Mouse (Mus musculus): ENCODE results near the gene Stxbp4.

Stxbp4 gene

DNA sequence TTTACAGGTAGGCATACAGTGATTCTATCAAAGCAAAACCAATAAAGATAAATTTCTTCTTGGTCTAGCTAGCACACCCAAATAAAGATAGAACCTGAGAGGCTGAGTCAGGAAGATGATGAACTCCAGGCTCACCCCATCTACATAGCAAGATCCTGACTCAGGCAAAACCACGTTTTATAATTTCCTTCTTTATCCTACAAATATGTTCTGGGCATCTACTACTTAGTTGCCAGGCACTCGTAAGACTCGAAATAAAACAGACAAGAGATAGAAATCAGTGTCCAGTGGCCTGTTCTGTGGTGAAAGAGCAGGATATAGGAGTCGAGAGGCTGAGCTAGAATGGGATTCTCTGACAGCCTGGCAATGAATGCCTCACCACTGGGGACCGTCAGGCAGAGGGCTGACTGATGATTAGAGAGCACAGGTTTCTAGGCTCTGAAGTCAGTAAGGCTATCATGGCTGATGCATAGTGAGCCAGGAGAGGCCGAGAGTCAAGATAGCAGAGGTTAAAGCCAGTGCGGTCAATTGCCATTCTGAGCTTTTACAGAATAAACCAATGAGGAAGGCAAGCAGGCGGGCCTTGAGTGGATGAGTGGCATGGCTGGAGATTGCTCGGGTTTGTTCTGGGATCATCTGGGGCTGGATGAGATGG lies 12.5 kb upstream of the Stxbp4 start:
- no peak for DNase-seq (ENCODE audit: low spot score in 2 of 2)

DNA sequence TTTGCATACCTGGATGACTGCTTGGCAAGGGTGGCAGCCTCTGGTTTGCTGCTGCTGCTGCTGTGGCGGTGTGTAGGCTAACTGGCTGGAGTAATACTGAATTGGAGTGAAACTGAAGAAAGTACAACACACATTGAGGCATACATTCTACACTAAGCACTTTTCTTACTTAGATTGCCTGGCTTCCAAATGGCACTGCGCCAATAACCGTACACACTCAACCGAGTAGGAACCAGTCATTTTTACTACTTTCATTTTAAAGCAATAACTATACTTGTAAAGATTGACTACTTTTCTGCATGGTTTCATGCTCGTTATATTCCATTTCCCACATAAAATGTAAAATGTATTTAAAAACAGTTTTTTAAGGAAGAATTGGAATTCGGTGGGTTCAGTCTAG lies 11.9 kb upstream of the Stxbp4 start:
- no peak for DNase-seq (ENCODE audit: low spot score in 2 of 2)

DNA sequence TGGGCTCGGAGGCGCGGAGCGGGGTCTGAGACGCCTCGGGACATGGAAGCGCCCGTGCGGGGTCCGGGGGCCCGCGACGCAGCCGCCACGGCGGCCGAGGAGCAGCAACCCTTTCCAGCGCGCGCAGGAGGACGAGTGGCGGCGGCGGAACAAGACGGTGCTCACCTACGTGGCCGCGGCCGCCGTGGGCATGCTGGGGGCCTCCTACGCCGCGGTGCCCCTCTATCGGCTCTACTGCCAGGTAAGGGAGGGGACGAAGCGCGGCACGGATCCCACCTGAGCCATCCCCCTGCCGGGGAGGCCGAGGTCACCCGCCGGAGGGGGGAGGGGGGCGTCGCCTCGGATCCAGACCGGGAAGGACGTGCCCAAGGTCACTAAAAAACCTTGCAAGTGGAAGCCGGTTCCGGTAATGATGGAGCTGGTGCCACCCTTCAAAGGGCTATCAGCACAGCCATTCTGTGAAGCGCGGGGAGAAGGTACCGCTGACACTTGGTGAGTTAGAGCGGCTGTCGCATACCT lies 487 bp upstream of the Stxbp4 start:
- peak; percentile 23 to 35 for DNase-seq (ENCODE audit: low spot score in 2 of 2)

DNA sequence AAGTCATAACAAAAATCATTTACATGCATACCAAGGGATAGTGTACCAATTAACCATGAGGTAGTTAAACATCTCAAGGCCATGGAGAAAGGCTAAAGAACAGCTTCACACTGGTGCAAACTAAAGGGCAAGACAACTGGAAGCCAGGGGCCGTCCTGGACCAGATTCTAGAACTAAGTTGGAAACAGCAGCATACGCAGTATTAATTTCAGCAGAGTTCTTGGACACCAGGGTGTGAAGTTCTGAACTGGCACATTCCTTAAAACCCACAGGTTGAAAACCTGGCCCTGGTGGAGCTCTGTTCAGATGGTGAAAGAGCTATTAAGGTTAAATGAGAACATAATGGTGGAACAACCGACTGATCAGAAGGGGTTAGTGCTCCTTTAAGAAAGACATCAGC lies 3.2 kb downstream of the Stxbp4 start:
- no peak for DNase-seq (ENCODE audit: low spot score in 2 of 2)

DNA sequence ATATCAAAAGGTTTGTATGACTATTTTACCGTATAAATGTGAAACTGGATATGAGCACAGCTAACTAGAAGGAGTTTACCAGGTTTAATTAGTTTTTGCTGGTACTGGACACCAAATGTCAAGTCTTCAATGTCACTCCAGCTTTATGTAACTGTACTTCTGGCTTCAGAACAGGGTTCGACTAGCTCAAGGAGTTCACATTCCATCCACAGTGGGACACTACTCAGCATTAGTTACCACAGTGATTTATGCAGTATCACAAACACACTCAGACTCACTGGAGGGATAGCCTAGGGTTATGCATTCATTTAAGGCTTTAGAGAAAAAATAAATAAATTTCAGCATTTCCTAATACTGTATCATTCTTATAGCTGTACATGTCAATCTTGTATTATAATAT lies 5.4 kb downstream of the Stxbp4 start:
- no peak for DNase-seq (ENCODE audit: low spot score in 2 of 2)

DNA sequence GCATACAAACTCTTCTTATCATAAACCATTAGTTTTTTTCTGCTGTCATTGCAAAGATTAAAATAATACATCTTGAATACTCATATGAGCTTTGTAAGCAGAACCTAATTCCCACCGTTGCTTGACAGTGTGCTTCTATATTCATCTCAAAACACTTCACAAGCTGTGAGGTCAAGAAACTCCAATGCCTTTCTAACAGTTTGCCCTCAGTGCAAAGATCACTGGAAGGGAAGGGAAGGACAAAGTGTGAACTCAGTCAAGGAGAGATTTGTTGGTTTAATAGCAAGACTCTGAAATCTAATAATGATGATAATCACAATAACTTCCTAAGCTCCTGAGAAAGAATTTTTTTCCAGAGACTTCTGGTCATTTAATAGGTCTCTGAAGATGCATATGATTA lies 10.1 kb downstream of the Stxbp4 start:
- no peak for DNase-seq (ENCODE audit: low spot score in 2 of 2)

DNA sequence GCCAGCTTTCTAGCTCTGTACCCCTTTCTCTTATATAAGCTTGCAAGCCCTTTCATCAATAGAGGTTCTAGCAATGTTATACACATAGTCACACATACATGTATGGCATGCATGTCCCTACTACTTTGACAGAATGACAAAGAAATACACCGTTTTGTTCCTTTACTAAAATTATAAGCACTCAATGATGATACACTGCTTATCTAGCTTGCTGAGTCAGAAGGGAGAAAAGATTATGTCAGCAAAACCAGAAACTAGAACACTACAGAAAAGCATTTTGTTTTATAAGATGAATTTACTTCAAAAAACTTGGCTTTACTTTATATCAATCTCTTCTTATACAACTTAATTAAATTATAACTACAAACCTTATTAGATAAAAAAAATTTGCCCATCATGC lies 12.7 kb downstream of the Stxbp4 start:
- no peak for DNase-seq (ENCODE audit: low spot score in 2 of 2)

DNA sequence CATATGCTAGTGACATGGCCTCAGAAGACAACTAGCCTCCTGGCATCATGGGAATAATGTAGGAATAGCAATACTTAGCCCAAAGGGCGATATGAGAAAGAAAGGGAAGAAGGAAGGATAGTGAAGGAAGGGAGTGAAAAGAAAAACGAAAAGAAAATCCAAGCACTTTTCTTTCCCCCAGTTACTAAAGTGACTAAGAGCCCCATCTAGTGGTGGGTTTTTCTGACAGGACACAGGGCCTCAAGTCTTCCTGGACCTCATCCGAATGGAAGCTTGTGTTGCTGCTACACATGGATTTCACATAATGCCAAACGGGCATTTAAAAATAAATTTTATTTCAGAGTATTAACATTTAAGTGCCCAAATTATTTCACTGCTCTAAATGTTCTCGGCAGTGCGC lies 14.4 kb downstream of the Stxbp4 start:
- DNase-seq (ENCODE audit: low spot score in 2 of 2), result no peak

DNA sequence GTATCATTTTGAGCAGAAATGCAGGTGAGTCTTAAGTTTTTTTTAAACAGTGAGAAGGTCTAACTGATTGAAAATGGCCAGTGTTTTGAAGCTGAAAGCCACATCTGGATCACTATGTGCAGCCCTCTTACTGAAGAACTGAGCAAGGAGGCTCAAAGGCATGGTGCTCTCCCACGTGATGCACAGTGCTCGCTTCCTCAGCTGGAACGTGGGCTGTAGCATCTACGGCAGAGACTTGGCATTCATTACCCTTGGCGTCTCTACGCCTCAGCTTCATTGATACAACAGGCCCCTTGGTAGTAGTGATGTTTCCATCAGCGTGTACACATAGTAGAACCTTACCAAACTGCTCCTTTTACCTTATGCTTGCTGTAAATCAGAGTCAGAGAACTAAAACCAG lies 15.4 kb downstream of the Stxbp4 start:
- no peak for DNase-seq (ENCODE audit: low spot score in 2 of 2)

DNA sequence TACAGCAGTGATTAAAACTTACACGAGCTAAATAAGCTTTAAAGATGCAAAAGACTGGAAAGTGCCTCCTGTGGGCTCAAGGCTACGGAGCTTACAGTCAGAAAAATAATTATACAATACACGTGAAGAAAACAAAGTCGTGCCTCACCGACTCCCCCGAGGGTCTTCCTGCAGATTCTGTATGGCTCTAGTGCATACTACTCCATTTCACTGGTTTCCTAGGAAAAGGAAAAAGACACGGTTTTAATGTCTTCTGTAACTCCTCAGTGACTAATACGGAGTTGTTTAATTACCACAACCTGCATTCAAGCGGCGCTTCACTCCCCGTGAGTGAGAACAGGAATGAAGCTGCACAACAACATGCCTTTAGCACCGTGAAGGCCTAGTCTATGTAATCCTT lies 15.8 kb downstream of the Stxbp4 start:
- DNase-seq (ENCODE audit: low spot score in 2 of 2), result no peak

DNA sequence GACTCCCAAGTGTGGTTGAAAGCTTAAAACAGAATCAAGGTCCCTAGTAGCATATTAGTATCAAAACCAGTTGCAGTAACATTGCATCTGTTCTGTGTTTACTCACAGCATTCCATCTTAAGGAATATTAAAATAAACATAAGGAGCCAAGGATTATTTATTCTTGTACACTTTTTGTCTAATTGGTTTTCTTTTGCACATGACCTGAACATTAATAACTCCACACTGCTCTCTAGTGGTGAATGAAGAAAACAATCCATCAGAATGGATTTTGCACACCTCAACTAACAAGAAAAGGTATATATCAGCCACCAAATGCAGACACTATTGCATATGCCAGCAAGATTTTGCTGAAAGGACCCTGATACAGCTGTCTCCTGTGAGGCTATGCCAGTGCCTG lies 21.5 kb downstream of the Stxbp4 start:
- DNase-seq (ENCODE audit: low spot score in 2 of 2), result no peak

DNA sequence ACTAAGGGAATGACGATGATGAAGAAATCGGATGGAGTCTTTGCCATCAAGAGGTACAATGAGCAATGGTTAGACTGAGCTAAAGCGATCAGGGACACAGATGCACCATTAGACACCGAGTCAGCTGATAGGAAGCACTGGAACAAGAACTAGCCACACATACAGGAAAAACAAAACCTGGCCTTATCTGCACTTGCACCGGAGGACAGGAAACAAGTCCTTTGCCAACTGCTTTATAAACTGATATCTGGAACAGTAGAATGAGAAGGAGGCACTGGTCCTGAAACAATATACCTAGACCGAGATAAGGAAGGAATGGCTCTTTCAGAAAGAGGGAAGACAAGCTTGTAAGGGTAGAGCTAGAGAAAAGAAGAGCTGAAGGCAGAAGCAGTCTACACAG lies 23.1 kb downstream of the Stxbp4 start:
- no peak for DNase-seq (ENCODE audit: low spot score in 2 of 2)

DNA sequence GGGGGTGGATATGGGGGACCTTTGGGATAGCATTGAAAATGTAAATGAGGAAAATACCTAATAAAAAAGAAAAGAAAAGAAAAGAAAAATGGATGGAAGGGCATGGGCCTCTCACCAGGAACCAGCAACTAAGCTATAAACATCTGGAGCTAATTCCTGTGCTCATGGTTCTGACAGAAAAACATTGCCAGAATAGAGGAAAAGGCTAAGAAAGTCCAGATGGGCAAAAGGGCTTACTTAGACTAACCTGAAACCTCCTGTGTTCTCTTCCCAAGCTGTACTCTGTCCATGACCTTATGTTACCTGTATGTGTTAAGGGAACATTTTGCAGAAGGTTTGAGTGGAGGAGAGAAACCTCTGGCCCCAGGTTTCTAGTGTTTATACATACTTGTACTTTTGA lies 25.8 kb downstream of the Stxbp4 start:
- no peak for DNase-seq (ENCODE audit: low spot score in 2 of 2)

DNA sequence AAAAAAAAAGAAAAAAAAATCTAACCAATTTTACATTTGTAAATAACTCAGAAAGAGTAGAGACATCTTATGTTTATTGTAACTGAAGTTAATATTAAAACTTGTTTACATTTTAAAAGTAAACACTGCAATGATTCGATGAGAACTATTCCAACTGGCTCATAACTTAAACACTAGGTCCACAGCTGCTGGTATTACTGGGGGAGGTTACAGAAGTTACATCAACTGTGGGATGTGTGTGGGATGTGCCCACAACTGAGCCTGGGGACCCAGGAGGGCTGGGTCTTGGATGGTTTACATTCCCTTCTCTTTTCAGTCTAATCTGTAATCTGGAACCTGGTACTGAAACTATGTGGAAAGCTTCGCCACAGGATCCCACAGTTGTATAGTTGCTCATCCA lies 34.8 kb downstream of the Stxbp4 start:
- DNase-seq (ENCODE audit: low spot score in 2 of 2), result no peak

DNA sequence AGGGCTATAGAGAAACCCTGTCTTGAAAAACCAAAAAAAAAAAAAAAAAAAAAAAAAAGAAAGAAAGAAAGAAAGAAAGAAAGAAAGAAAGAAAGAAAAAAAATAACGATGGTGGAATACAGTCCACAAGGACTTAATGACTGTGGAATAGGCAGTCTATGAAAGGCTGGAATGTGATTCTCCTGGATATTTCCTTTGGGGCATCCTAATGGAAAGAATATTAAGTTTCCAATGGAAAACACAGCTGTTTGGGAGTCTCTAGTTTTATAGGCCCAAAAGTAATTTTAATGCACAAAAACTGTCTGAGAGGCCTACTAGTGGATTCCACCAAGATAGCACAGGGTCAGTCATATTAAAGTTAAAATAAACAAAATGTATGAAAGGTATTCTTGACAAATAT lies 42.1 kb downstream of the Stxbp4 start:
- DNase-seq (ENCODE audit: low spot score in 2 of 2), result no peak

DNA sequence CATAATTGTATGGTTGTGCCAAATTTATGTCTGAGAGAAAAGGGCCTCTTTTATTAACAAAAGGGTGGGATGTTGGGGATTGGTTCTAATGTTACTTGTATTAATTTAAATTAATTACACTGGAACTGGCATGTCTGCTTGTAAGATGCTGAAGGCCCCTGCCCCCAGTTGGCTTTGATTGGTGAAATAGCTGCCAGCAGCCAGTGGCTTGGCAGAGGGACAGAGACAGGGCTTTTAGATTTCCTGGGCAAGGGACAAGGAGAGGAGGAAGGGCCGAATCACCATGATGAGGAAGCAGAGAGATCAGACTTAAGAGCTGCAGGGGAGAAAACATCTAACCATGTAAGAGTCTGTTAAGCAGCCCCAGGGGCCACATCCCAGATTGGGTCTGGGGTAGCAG lies 46.9 kb downstream of the Stxbp4 start:
- DNase-seq (ENCODE audit: low spot score in 2 of 2), result no peak

DNA sequence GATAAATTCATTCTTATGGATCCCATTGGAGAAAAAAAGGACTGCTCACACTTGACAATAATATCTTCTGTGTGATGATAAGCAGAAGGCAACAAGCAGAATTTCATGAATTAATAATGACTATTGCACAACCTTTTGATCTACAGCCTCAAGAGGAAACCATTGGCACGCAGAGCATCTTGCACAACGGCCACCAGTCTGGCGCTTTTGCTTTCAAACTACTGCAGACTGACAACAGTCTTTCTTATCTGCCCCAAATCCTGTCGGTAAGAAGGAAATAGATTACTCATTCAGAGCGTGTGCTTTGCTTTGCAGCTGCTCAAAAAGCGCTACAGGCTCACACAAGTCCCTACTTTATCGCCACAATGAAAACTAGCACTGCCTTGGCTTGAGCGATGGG lies 51.7 kb downstream of the Stxbp4 start:
- no peak for DNase-seq (ENCODE audit: low spot score in 2 of 2)

DNA sequence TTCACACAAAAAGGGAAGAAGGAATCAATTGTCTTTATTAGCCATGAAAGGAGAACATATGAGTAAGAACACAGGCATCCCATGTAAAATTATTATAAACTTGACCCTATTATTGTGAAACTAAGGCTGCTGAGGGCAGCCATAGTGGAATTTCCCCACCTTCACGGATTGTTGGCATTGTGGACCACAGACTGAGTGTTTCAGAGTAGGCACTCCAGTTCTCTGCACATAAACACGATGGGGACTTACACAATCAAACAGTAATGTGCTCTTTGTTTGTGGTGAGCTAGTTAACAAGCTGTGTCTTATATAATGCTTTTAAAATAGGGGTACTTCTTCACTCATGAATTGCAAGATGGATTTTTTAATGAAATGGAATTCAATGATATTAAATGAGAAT lies 52.1 kb downstream of the Stxbp4 start:
- DNase-seq (ENCODE audit: low spot score in 2 of 2), result no peak

DNA sequence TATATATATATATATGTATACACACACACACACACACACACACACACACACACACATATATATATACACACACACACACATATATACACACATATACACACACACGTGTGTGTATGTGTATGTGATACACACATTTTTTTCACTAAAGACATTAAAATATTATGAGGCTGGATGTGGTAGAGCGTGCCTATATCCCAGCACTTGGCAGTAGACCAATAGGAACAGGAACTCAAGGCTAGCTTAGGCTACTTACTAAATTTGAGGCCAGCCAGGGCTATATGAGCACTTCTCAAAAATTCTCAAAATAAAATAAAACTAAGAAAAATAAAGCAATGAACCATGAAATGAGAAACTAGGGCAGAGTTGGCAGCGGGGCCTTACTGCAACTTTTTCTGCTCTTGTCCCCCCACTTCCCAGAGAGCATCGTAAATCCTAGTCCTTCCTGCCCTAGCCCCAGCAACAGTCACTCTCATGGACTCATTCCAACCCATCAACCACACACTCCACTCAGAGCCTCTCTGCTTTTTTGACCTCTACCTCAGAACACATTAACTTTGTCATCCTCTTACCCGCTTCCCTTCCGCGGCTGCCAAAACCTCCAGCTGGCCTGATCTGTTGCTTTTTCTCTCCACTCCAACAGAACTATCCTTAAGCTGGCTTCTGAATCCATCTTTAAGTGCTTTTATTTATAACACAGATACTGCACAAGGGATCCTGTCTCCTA lies 60.7 kb downstream of the Stxbp4 start:
- DNase-seq (ENCODE audit: low spot score in 2 of 2), result no peak

DNA sequence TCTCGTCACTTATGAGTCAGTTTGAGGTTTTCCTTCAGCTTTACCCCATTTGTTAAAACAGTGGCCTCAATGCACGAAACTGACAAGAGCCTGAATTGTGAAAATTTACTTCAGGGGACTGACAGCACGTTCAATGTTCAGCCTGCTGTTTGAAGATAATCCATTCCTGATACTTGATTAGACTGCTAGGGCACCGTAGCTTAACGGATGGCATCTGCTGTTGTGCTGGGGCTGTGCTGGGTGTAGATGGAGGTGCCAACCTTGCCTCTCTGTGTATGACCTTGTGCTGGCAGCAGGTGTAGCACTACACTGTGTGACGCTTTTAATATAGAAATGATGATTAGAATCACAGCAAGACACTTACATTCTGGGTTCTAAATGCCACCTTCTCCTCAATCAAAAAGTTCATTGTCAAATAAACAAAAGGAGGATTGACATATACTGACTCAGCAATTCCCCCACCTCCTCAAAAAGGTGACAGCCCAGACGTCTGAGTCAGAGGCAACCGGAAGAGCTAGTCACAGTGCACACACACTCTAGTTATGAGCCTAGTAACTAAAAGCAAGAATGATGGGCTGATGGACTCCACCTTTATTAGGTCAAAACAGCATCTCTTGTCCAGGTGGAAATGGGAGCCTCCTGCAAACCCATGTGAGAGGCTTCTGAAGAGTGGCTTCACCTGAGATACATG lies 61.5 kb downstream of the Stxbp4 start:
- DNase-seq (ENCODE audit: low spot score in 2 of 2), result no peak

DNA sequence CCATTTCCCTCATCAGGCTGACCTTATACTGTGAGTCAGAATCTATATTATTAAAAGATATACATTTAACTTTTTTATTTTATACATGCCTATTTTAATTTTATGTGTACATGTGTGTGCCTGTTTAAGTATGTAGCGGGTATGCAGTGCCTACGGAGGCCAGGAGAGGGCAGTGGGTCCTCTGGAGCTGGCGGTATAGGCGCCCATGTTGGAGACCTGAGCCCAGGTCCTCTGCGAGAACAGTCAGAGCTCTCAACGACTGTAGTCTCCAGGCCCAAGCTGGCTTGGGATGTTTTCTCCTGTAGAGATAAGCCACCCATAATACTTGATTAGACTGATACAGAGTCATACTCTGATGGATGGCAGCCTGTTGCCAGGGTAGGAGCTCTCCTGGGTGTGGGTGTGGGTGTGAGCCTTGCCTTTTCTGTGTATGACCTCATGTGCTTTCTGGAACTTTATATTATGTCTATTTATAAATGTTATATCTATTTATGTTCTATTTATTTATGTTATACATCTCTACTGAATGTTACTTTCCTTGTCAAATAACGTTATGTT lies 62.3 kb downstream of the Stxbp4 start:
- no peak for DNase-seq (ENCODE audit: low spot score in 2 of 2)

DNA sequence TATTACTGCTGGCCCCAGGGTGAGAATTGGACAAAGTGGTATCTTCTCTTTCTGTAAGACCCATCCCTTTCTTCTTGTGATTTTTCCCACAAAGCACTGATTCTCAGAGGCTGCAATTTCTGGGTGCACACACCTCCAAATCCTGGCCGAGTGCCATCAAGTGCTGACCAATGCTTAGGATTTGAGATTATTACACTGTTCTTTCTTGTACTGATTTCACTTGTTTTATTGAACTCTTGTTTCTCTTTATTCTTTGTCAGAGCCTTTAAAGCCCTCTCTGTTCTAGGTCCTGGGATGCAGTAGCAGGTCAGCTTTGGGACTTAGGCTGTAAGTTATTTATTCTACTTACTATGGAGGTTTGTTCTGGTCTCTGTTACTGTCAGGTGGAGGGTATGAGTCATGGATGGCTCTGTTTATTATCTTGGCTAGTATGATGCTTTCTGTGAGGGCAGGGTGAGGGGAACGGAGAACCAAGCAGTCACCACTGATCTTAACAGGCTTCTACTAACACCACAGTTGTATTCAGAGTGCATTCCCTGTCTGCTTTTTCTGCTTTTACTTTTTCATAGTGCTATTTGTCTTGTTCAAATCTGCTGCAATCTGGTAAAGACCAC lies 67.1 kb downstream of the Stxbp4 start:
- no peak for DNase-seq (ENCODE audit: low spot score in 2 of 2)
